Mouse (Mus musculus) neural tube, embryonic 13.5 days (tissue): ENCODE data around the gene Cdk5rap3. TPM values are rescaled to one million over a fixed set of nuclear protein-coding genes. Genes with fewer than 3 reads are reported as not detected.

Source experiments
- ATAC-seq: fragments of 200-750 bp; cut with Nextera tagmentation; 2 replicates; pipeline ENCODE4 v1.8.0; 2017; ENCODE audit warnings: low read depth, mild to moderate bottlenecking, moderate TSS enrichment, moderate library complexity
- H3K27ac ChIP-seq: fragments of 300-500 bp; sonication (generic); replicated peaks from 2 replicates; pipeline ENCODE4 v1.5.1; 2015; ENCODE audit warnings: moderate library complexity, mild to moderate bottlenecking, inconsistent platforms
- H3K27me3 ChIP-seq: fragments of 300-500 bp; sonication (generic); 2 replicates; pipeline ENCODE4 v1.6.1; 2015; ENCODE audit warnings: mild to moderate bottlenecking, inconsistent platforms
- H3K36me3 ChIP-seq: fragments of 300-500 bp; sonication (generic); 2 replicates; pipeline ENCODE4 v1.6.1; 2015; ENCODE audit warnings: mild to moderate bottlenecking, inconsistent platforms
- H3K4me1 ChIP-seq: fragments of 300-500 bp; sonication (generic); replicated peaks from 2 replicates; pipeline ENCODE4 v1.6.1; 2015; ENCODE audit warnings: inconsistent platforms
- H3K4me2 ChIP-seq: fragments of 300-500 bp; sonication (generic); 2 replicates; pipeline ENCODE4 v1.6.1; 2015; ENCODE audit warnings: inconsistent platforms, mild to moderate bottlenecking, moderate library complexity
- H3K4me3 ChIP-seq: fragments of 300-500 bp; sonication (generic); 2 replicates; pipeline ENCODE4 v1.5.1; 2015; ENCODE audit warnings: mild to moderate bottlenecking, inconsistent platforms
- H3K9ac ChIP-seq: fragments of 300-500 bp; sonication (generic); 2 replicates; pipeline ENCODE4 v1.6.1; 2015; ENCODE audit warnings: moderate library complexity, mild to moderate bottlenecking, inconsistent platforms
- H3K9me3 ChIP-seq: fragments of 300-500 bp; sonication (generic); 2 replicates; pipeline ENCODE4 v1.6.1; 2016; ENCODE audit warnings: inconsistent platforms
- WGBS: fragments of 180-500 bp; shearing (Covaris S2); methylation state at CpG from one replicate; pipeline ENCODE4 v1.1.7; 2015; 5-methylcytosine and 5-hydroxymethylcytosine counted together
- polyA plus RNA-seq: library from polyadenylated mRNA; unstranded; fragments of >200 nt; fragmentation: Nextera tagmentation; extraction: Ambion mirVana; gene quantifications from 2 replicates; pipeline ENCODE4 v1.2.1, GENCODE M21; 2015

Gene Cdk5rap3
- polyA plus RNA-seq, 1 experiment from 2014 or later: 92.0 TPM

DNA sequence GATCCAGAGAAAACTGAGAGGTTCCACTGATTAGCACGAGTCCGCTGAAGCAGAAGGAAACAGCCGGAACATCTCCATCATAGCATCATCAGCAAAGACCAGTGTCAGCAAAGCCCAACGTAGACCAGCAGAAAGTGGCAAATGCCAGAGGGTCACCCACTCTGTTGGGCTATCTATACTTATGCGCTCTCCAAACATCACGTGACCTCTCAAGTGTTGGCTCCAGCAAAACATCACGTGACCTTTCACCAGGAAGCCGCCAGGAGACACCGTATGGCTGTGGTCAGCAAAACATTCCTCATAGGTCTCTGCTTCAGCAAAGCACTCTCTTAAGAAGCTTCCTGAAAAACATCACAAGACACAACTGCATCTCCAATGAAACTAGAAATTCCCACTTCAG lies 36.0 kb downstream of the Cdk5rap3 start:
- Histone ChIP-seq H3K27me3 (no peaks in the 10 kb centered on the region), H3K4me3 (no peak overlapping the region), H3K36me3 (no peaks in the 10 kb centered on the region), H3K4me2 (no peak overlapping the region), H3K27ac (no peak overlapping the region), H3K4me1 (peaks cover 56% of the 10 kb centered on the region), H3K9me3 (no peaks in the 10 kb centered on the region), H3K9ac (no peak overlapping the region)
- WGBS: 90% methylated on average over 9 of the region's 9 CpGs
- no peak for ATAC-seq

- 12% methylated on average over 7 of the region's 7 CpGs for WGBS
- peaks cover 58% of the 10 kb centered on the region for H3K4me1 ChIP-seq
- no peaks in the 10 kb centered on the region for H3K27me3 ChIP-seq
- no peak overlapping the region for H3K4me3 ChIP-seq
- ATAC-seq: no peak
- H3K27ac ChIP-seq: peak overlapping the region; percentile 99
- no peak overlapping the region for H3K4me2 ChIP-seq
- no peaks in the 10 kb centered on the region for H3K36me3 ChIP-seq
- H3K9me3 ChIP-seq: no peaks in the 10 kb centered on the region
- peak overlapping the region; percentile 34; the same call in 1 of the 2 replicates for H3K9ac ChIP-seq
These were observed 36.9 kb downstream of the Cdk5rap3 start for GRCm38 (mm10) chr11:96879359-96879758.

DNA sequence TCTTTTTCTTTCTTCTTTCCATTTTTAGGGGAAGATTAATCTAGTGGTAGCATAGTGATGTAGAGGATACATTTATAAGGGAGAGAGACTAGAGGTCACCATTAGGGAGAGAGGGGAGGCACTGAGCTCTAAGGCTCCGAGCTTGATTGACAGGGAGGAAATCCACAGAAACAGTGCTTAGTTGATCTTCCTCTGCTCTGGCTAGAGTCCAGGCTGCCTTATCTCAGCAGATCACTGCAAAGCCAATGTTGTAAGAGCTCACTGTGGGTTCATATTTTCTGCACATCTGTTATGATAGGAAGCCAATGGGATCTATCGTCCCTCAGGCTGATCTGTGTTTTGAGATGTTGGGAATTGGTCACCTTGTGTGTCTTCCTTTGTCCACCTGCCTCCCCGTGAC lies 37.6 kb downstream of the Cdk5rap3 start:
- Histone ChIP-seq H3K27ac (peak overlapping the region; percentile 99), H3K4me1 (peaks cover 61% of the 10 kb centered on the region)
- 33% methylated on average over 3 of the region's 3 CpGs for WGBS

DNA sequence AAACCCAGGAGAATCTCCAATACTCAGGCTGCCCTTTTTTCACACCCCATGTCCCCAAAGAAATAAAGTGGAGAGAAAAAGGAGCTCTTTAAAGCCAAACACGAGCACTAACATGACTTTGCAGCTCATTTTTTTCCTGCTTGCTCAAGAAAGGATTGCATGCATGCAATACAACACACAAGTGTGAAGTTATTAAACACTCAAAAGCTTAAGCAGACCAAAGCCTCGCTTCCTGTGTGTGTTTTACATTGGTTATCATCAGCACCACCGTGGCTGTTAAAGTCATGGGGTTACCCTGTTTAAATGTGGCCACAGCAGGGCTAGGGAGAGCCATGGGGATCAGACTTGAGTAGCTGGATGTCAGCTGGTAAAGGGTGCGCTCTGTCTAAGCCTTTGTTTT lies 39.2 kb downstream of the Cdk5rap3 start:
- 33% methylated on average over 4 of the region's 4 CpGs for WGBS
- ATAC-seq: no peak
- peak overlapping the region; percentile 99 for H3K27ac ChIP-seq
- H3K4me2 ChIP-seq: peak overlapping the region; percentile 50
- no peaks in the 10 kb centered on the region for H3K27me3 ChIP-seq
- H3K9ac ChIP-seq: peak overlapping the region; percentile 69
- H3K36me3 ChIP-seq: no peaks in the 10 kb centered on the region
- peaks cover 76% of the 10 kb centered on the region for H3K4me1 ChIP-seq
- no peaks in the 10 kb centered on the region for H3K9me3 ChIP-seq
- no peak overlapping the region for H3K4me3 ChIP-seq

More for the DNA sequence above, 37.6 kb downstream of the Cdk5rap3 start:
- no peak overlapping the region for H3K4me2 ChIP-seq
- no peak overlapping the region for H3K9ac ChIP-seq
- no peaks in the 10 kb centered on the region for H3K27me3 ChIP-seq
- H3K4me3 ChIP-seq: no peak overlapping the region
- no peak for ATAC-seq
- no peaks in the 10 kb centered on the region for H3K36me3 ChIP-seq
- no peaks in the 10 kb centered on the region for H3K9me3 ChIP-seq

GRCm38 (mm10) chr11:96876300-96877040 lies 39.8 kb downstream of the Cdk5rap3 start:
- Histone ChIP-seq H3K4me2 (peak overlapping the region; percentile 50), H3K9ac (peak overlapping the region; percentile 69), H3K9me3 (no peaks in the 10 kb centered on the region), H3K27me3 (no peaks in the 10 kb centered on the region), H3K27ac (peak overlapping the region; percentile 99), H3K36me3 (no peaks in the 10 kb centered on the region), H3K4me3 (0 out of 2 replicates have a peak overlapping the region, but pooled peaks have one; percentile 23), H3K4me1 (peaks cover 80% of the 10 kb centered on the region)
- under 1% methylated on average over 13 of the region's 13 CpGs for WGBS
- peak; percentile 84 for ATAC-seq

DNA sequence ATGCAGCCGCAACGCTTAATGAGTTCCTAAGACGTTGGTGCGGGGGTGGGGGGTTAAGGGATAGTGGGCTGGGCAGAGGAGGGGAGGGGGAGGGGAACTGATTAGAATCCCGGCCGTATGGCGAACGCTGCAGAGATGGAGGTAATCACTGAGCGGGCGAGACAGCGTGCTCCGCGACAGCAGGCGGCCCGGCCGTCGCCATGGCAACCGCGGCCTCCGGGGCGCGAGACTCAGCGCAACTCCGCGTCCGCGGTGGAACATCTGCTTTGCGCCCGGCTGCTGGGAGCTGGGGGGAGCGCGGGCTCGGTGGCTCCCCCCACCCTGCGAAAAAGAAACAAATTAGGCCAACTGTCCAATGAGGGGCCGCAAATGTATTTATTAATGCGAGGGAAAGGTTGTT lies 40.6 kb downstream of the Cdk5rap3 start:
- Histone ChIP-seq H3K27ac (peak overlapping the region; percentile 99), H3K27me3 (no peaks in the 10 kb centered on the region), H3K4me3 (peak overlapping the region; percentile 23), H3K36me3 (no peaks in the 10 kb centered on the region), H3K9me3 (no peaks in the 10 kb centered on the region), H3K9ac (peak overlapping the region; percentile 69), H3K4me1 (peaks cover 82% of the 10 kb centered on the region), H3K4me2 (peak overlapping the region; percentile 50)
- WGBS: under 1% methylated on average over 34 of the region's 35 CpGs
- peak; percentile 90 for ATAC-seq

GRCm38 (mm10) chr11:96875270-96875669 lies 41.0 kb downstream of the Cdk5rap3 start:
- Histone ChIP-seq H3K27me3 (no peaks in the 10 kb centered on the region), H3K4me3 (peak overlapping the region; percentile 23), H3K4me1 (peaks cover 82% of the 10 kb centered on the region), H3K36me3 (no peaks in the 10 kb centered on the region), H3K9ac (peak overlapping the region; percentile 49), H3K4me2 (peak overlapping the region; percentile 50), H3K9me3 (no peaks in the 10 kb centered on the region), H3K27ac (peak overlapping the region; percentile 99)
- no peak for ATAC-seq
- 12% methylated on average over 4 of the region's 4 CpGs for WGBS

- H3K36me3 ChIP-seq: no peaks in the 10 kb centered on the region
- no peak overlapping the region for H3K4me3 ChIP-seq
- 3% methylated on average over 11 of the region's 11 CpGs for WGBS
- ATAC-seq: no peak
- peak overlapping the region; percentile 65 for H3K9ac ChIP-seq
- H3K27me3 ChIP-seq: no peaks in the 10 kb centered on the region
- H3K9me3 ChIP-seq: no peaks in the 10 kb centered on the region
- H3K27ac ChIP-seq: peak overlapping the region; percentile 99
- H3K4me2 ChIP-seq: peak overlapping the region; percentile 39
- H3K4me1 ChIP-seq: peaks cover 70% of the 10 kb centered on the region
These were observed 42.6 kb downstream of the Cdk5rap3 start for GRCm38 (mm10) chr11:96873601-96874140.

DNA sequence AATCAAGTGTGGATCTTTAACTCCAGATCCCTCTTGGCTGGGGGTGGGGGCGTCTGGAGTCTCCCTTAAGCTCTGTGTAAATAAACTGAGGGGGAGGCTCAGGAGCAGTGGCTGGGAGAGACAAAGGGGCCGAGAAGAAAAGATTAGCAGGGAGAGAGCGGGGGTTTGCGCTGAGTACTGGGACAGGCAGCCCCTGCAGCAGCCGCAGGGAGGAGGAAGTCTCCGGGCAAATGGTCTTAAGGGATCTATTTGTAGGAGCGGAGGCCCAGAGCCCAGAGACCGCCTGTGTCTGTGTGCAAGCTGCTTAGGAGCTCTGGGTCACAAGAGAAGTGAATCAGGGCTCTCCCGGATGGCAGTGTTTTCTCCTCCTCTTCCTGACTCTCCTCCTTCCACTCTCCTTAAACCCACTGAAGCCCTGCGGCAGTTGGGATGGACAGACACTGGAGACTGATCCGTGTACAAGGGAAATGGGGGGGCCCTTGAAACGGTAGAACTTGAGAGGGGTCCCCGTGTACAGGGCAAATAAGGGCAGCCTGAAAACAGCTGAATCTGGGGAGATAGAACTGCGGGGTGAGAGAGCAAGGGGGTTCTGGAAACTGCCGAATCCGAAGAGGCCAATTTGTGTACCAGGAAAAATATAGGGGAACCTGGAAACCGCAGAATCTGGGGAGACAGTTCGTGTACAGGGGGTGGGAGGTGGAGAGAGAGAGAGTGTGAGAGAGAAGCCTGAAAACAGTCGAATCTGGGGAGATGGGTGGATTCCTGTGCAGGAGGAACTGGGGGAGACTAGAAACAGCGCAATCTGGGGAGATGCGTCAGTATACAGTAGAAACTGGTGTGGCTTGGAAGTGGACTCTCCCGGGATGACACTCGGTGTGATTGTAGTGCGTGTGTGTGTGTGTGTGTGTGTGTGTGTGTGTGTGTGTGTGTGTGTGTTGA lies 43.6 kb downstream of the Cdk5rap3 start:
- no peak overlapping the region for H3K4me3 ChIP-seq
- peak overlapping the region; percentile 65 for H3K9ac ChIP-seq
- peak overlapping the region; percentile 39 for H3K4me2 ChIP-seq
- ATAC-seq: no peak
- H3K27me3 ChIP-seq: no peaks in the 10 kb centered on the region
- peak overlapping the region; percentile 99 for H3K27ac ChIP-seq
- peaks cover 61% of the 10 kb centered on the region for H3K4me1 ChIP-seq
- no peaks in the 10 kb centered on the region for H3K9me3 ChIP-seq
- WGBS: 2% methylated on average over 24 of the region's 24 CpGs
- H3K36me3 ChIP-seq: no peaks in the 10 kb centered on the region

- peak; percentile 43; the same call in 1 of the 2 replicates for ATAC-seq
- Histone ChIP-seq H3K9ac (no peak overlapping the region), H3K27me3 (no peaks in the 10 kb centered on the region), H3K27ac (no peak overlapping the region), H3K4me1 (peaks cover 35% of the 10 kb centered on the region), H3K4me2 (no peak overlapping the region), H3K36me3 (no peaks in the 10 kb centered on the region), H3K9me3 (no peaks in the 10 kb centered on the region), H3K4me3 (no peak overlapping the region)
- WGBS: 10% methylated on average over 5 of the region's 5 CpGs
These were observed 49.1 kb downstream of the Cdk5rap3 start for GRCm38 (mm10) chr11:96867149-96867548.

GRCm38 (mm10) chr11:96863206-96863995 lies 52.9 kb downstream of the Cdk5rap3 start:
- 18% methylated on average over 25 of the region's 26 CpGs for WGBS
- Histone ChIP-seq H3K4me2 (peak overlapping the region; percentile 93), H3K27me3 (no peaks in the 10 kb centered on the region), H3K9ac (peak overlapping the region; percentile 61), H3K27ac (peak overlapping the region; percentile 81), H3K4me3 (peak overlapping the region; percentile 17; the same call in 1 of the 2 replicates), H3K4me1 (peaks cover 43% of the 10 kb centered on the region), H3K9me3 (no peaks in the 10 kb centered on the region), H3K36me3 (no peaks in the 10 kb centered on the region)
- peak; percentile 54 for ATAC-seq
